Mouse (Mus musculus): ENCODE data around the gene Ddb1. TPM values are rescaled to one million over a fixed set of nuclear protein-coding genes. Genes with fewer than 3 reads are reported as not detected.
"Not testable (repeated sequence)": the region's sequence is repeated elsewhere in the genome, so short reads cannot be mapped to it uniquely, and the experiment has no call there.

The Ddb1 gene
- total RNA-seq (2021) (100 to 1,000 TPM; 133 to 153 TPM), polyA plus RNA-seq (2012; rRNA removed) (71.1 and 114 TPM in 2 replicates)
- long read RNA-seq, full-length matches to known transcripts = 137 of 175 reads
- long read RNA-seq, partial matches to known transcripts = 24 of 175 reads
- long read RNA-seq, other reads (novel, unspliced or antisense) = 14 of 175 reads

- Histone ChIP-seq H3K4me1 (ENCODE audit: control insufficient read depth, insufficient read depth, low read length) (peaks cover 7% of the 10 kb centered on the region), H3K9ac (ENCODE audit: low read depth, low read length) (peak within 1 kb of the TSS; percentile 88), H3K27me3 (ENCODE audit: control insufficient read depth, insufficient read depth, low read length) (no peaks in the 10 kb centered on the region), H3K79me2 (replicated peaks; ENCODE audit: control insufficient read depth, insufficient read depth, low read length) (peaks cover 3% of the 10 kb centered on the region; the same call in 1 of the 2 replicates), H3K27ac (peak within 1 kb of the TSS; percentile 97), H3K4me3 (peak within 1 kb of the TSS; percentile 76), H3K36me3 (ENCODE audit: control insufficient read depth, insufficient read depth, low read length) (peaks cover 25% of the 10 kb centered on the region)
- under 1% methylated on average over 49 of the region's 49 CpGs for WGBS
- intact Hi-C loops (cut with DNase I) = loop anchor here (1.0 kb wide), 2 partner anchors 28 to 50 kb away; partner anchors contain the start of genes Cyb561a3 and Tmem138
- peak; percentile 97 for TF ChIP-seq POLR2A (IDR thresholded peaks at IDR 0.05; ENCODE audit: insufficient read depth, low read depth, low read length)
- TF ChIP-seq EP300 (IDR thresholded peaks at IDR 0.05; ENCODE audit: insufficient read depth, low read depth, low read length) = 0 out of 2 replicates have a peak, but pooled peaks have one; percentile 12
- peak; percentile 80 for TF ChIP-seq CTCF (IDR thresholded peaks at IDR 0.05)
- peak; percentile 99 for DNase-seq
These were observed at the start of gene Ddb1, which contains the start of gene Tkfc for GRCm38 (mm10) chr19:10605293-10605900. Ddb1 (plus strand) TSS chr19:10605327. Tkfc (minus strand) TSS chr19:10605654.

- DNase-seq = peak; percentile 88 to 90
- Histone ChIP-seq H3K9ac (ENCODE audit: low read depth, low read length) (peak within 1 kb of the TSS; percentile 62), H3K4me1 (ENCODE audit: control insufficient read depth, insufficient read depth, low read length) (0 out of 2 replicates have a peak, but pooled peaks cover 2% of the 10 kb centered on the region), H3K27me3 (ENCODE audit: control insufficient read depth, insufficient read depth, low read length) (no peaks in the 10 kb centered on the region), H3K36me3 (ENCODE audit: control insufficient read depth, insufficient read depth, low read length) (peaks cover 2% of the 10 kb centered on the region; the same call in 1 of the 2 replicates), H3K79me2 (replicated peaks; ENCODE audit: control insufficient read depth, insufficient read depth, low read length) (no peaks in the 10 kb centered on the region), H3K4me3 (peak within 1 kb of the TSS; percentile 84), H3K27ac (peak within 1 kb of the TSS; percentile 84)
- 1% methylated on average over 43 of the region's 43 CpGs for WGBS
- intact Hi-C loops (cut with DNase I) = loop anchor here (1.0 to 2.0 kb wide), 3 partner anchors 21 to 49 kb away; partner anchors contain the start of genes Cpsf7, Cyb561a3, Ddb1 and Tkfc
- peak; percentile 30; the same call in 1 of the 2 replicates for TF ChIP-seq CTCF (IDR thresholded peaks at IDR 0.05)
- TF ChIP-seq EP300 (IDR thresholded peaks at IDR 0.05; ENCODE audit: insufficient read depth, low read depth, low read length) = 0 out of 2 replicates have a peak, but pooled peaks have one; percentile 30
- TF ChIP-seq POLR2A (IDR thresholded peaks at IDR 0.05; ENCODE audit: insufficient read depth, low read depth, low read length) = peak; percentile 80
These were observed 49.3 kb upstream of the Ddb1 start, which contains the start of gene Tmem216 for GRCm38 (mm10) chr19:10555624-10556510. Tmem216 (minus strand) TSS chr19:10556238.

GRCm38 (mm10) chr19:10557001-10557400, 48.1 kb upstream of the Ddb1 start:
- Histone ChIP-seq H3K4me1 (ENCODE audit: control insufficient read depth, insufficient read depth, low read length) (peaks cover 5% of the 10 kb centered on the region), H3K4me3 (no peak overlapping the region), H3K36me3 (ENCODE audit: control insufficient read depth, insufficient read depth, low read length) (peaks cover 2% of the 10 kb centered on the region; the same call in 1 of the 2 replicates), H3K27me3 (ENCODE audit: control insufficient read depth, insufficient read depth, low read length) (no peaks in the 10 kb centered on the region), H3K27ac (no peak overlapping the region), H3K79me2 (replicated peaks; ENCODE audit: control insufficient read depth, insufficient read depth, low read length) (no peaks in the 10 kb centered on the region), H3K9ac (ENCODE audit: low read depth, low read length) (no peak overlapping the region)
- DNase-seq = no peak
- no peak for TF ChIP-seq POLR2A (IDR thresholded peaks at IDR 0.05; ENCODE audit: insufficient read depth, low read depth, low read length)
- TF ChIP-seq EP300 (IDR thresholded peaks at IDR 0.05; ENCODE audit: insufficient read depth, low read depth, low read length) = no peak
- TF ChIP-seq CTCF (IDR thresholded peaks at IDR 0.05) = no peak
- 78% methylated on average over 2 of the region's 2 CpGs for WGBS
- intact Hi-C loops (cut with DNase I) = no loop called here

- Histone ChIP-seq H3K79me2 (replicated peaks; ENCODE audit: control insufficient read depth, insufficient read depth, low read length) (no peaks in the 10 kb centered on the region), H3K27me3 (ENCODE audit: control insufficient read depth, insufficient read depth, low read length) (no peaks in the 10 kb centered on the region), H3K27ac (no peak overlapping the region), H3K4me3 (no peak overlapping the region), H3K9ac (ENCODE audit: low read depth, low read length) (no peak overlapping the region), H3K4me1 (ENCODE audit: control insufficient read depth, insufficient read depth, low read length) (peaks cover 7% of the 10 kb centered on the region), H3K36me3 (ENCODE audit: control insufficient read depth, insufficient read depth, low read length) (peaks cover 2% of the 10 kb centered on the region; the same call in 1 of the 2 replicates)
- intact Hi-C loops (cut with DNase I) = no loop called here
- 86% methylated on average over 2 of the region's 2 CpGs for WGBS
- no peak for DNase-seq
- no peak for TF ChIP-seq CTCF (IDR thresholded peaks at IDR 0.05)
- no peak for TF ChIP-seq EP300 (IDR thresholded peaks at IDR 0.05; ENCODE audit: insufficient read depth, low read depth, low read length)
- TF ChIP-seq POLR2A (IDR thresholded peaks at IDR 0.05; ENCODE audit: insufficient read depth, low read depth, low read length) = no peak
These were observed 47.7 kb upstream of the Ddb1 start for GRCm38 (mm10) chr19:10557430-10557829.

- H3K4me3 ChIP-seq; H3K36me3 ChIP-seq (ENCODE audit: control insufficient read depth, insufficient read depth, low read length); H3K27ac ChIP-seq; H3K27me3 ChIP-seq (ENCODE audit: control insufficient read depth, insufficient read depth, low read length); DNase-seq; intact Hi-C loops (cut with DNase I); H3K79me2 ChIP-seq (replicated peaks; ENCODE audit: control insufficient read depth, insufficient read depth, low read length); H3K9ac ChIP-seq (ENCODE audit: low read depth, low read length); H3K4me1 ChIP-seq (ENCODE audit: control insufficient read depth, insufficient read depth, low read length): not testable (repeated sequence)
- 72% methylated on average over 4 of the region's 4 CpGs for WGBS
- TF ChIP-seq CTCF (IDR thresholded peaks at IDR 0.05) = peak; percentile 60
These were observed 47.2 kb upstream of the Ddb1 start for GRCm38 (mm10) chr19:10557837-10558375.
